Mouse (Mus musculus): Measurements from ENCODE around the gene Hint3.

DNA sequence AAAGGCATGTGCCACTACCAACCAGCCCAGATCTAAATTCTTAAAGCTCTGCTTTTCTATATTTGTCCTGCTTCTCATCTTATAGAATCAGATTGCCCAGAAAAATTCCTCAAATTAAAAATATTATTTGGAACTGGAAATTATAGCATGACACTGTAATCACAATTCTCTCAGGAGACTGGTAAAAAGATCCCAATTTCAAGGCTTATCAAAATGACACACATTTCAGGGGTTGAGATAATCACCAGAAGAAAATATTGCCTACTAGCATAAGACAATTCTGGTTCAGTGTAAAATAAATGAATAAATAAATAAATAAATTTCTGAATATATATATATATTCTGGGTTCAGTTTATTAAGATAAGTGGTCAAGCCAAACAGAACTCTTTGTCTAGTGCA lies 19.8 kb downstream of the Hint3 start:
- no peak for TF ChIP-seq CTCF (IDR thresholded peaks at IDR 0.05; ENCODE audit: low read depth)
- no peak for TF ChIP-seq EP300 (IDR thresholded peaks at IDR 0.05; ENCODE audit: low read depth)
